Mouse (Mus musculus) midbrain, embryonic 15.5 days (tissue): ENCODE measurements at regions not wholly inside any gene's neighbourhood (a gene's known extent, or its start where the extent isn't known, plus 50 kb on each side); places are given as distances from the start of the nearest gene placed in this dataset.

Experiments used
- ATAC-seq: fragments of 200-750 bp; cut with Nextera tagmentation; replicated peaks from 2 replicates; pipeline ENCODE4 v1.8.0; 2017; ENCODE audit warnings: moderate TSS enrichment
- H3K27ac ChIP-seq: fragments of 300-500 bp; sonication (generic); 2 replicates; pipeline ENCODE4 v1.5.1; 2015; ENCODE audit warnings: mild to moderate bottlenecking, inconsistent platforms
- H3K27me3 ChIP-seq: fragments of 300-500 bp; sonication (generic); replicated peaks from 2 replicates; pipeline ENCODE4 v1.6.1; 2015; ENCODE audit warnings: inconsistent platforms
- H3K36me3 ChIP-seq: fragments of 300-500 bp; sonication (generic); replicated peaks from 2 replicates; pipeline ENCODE4 v1.6.1; 2015; ENCODE audit warnings: inconsistent platforms
- H3K4me1 ChIP-seq: fragments of 300-500 bp; sonication (generic); 2 replicates; pipeline ENCODE4 v1.6.1; 2015; ENCODE audit warnings: inconsistent platforms
- H3K4me2 ChIP-seq: fragments of 300-500 bp; sonication (generic); 2 replicates; pipeline ENCODE4 v1.6.1; 2015; ENCODE audit warnings: inconsistent platforms, mild to moderate bottlenecking, moderate library complexity
- H3K4me3 ChIP-seq: fragments of 300-500 bp; sonication (generic); 2 replicates; pipeline ENCODE4 v1.5.1; 2015; ENCODE audit warnings: mild to moderate bottlenecking, inconsistent platforms
- H3K9ac ChIP-seq: fragments of 300-500 bp; sonication (generic); 2 replicates; pipeline ENCODE4 v1.6.1; 2015; ENCODE audit warnings: mild to moderate bottlenecking, inconsistent platforms
- H3K9me3 ChIP-seq: fragments of 300-500 bp; sonication (generic); 2 replicates; pipeline ENCODE4 v1.6.1; 2016; ENCODE audit warnings: inconsistent platforms
- WGBS: fragments of 180-500 bp; shearing (Covaris S2); methylation state at CpG from one replicate; pipeline ENCODE4 v1.1.7; 2015; ENCODE audit warnings: mixed read lengths; 5-methylcytosine and 5-hydroxymethylcytosine counted together

- Histone ChIP-seq H3K4me1 (peaks cover 16% of the 10 kb centered on the region), H3K4me3 (no peak overlapping the region), H3K9me3 (no peaks in the 10 kb centered on the region), H3K4me2 (no peak overlapping the region), H3K27me3 (no peaks in the 10 kb centered on the region), H3K36me3 (no peaks in the 10 kb centered on the region), H3K27ac (no peak overlapping the region), H3K9ac (no peak overlapping the region)
- WGBS = 56% methylated on average over 8 of the region's 8 CpGs
- ATAC-seq = no peak
These were observed 84.1 kb upstream of the Nck2 start for GRCm38 (mm10) chr1:43360291-43360690.

GRCm38 (mm10) chr1:43360741-43361140 is 83.6 kb upstream of the Nck2 start:
- Histone ChIP-seq H3K4me2 (no peak overlapping the region), H3K9me3 (no peaks in the 10 kb centered on the region), H3K4me3 (no peak overlapping the region), H3K27me3 (no peaks in the 10 kb centered on the region), H3K4me1 (peaks cover 16% of the 10 kb centered on the region), H3K9ac (no peak overlapping the region), H3K27ac (no peak overlapping the region), H3K36me3 (no peaks in the 10 kb centered on the region)
- ATAC-seq = 0 out of 2 replicates have a peak, but pooled peaks have one; percentile 28
- WGBS = 13% methylated on average over 4 of the region's 4 CpGs

GRCm38 (mm10) chr1:43361455-43361863 is 82.9 kb upstream of the Nck2 start:
- H3K9me3 ChIP-seq = no peaks in the 10 kb centered on the region
- H3K36me3 ChIP-seq = no peaks in the 10 kb centered on the region
- H3K27me3 ChIP-seq = no peaks in the 10 kb centered on the region
- H3K4me3 ChIP-seq = no peak overlapping the region
- ATAC-seq = no peak
- 18% methylated on average over 3 of the region's 3 CpGs for WGBS
- peaks cover 16% of the 10 kb centered on the region for H3K4me1 ChIP-seq
- no peak overlapping the region for H3K4me2 ChIP-seq
- no peak overlapping the region for H3K9ac ChIP-seq
- no peak overlapping the region for H3K27ac ChIP-seq

GRCm38 (mm10) chr1:43362136-43362535 is 82.2 kb upstream of the Nck2 start:
- no peak overlapping the region for H3K27ac ChIP-seq
- WGBS = 44% methylated on average over 5 of the region's 5 CpGs
- ATAC-seq = no peak
- no peak overlapping the region for H3K4me2 ChIP-seq
- H3K4me3 ChIP-seq = no peak overlapping the region
- no peaks in the 10 kb centered on the region for H3K36me3 ChIP-seq
- peaks cover 16% of the 10 kb centered on the region for H3K4me1 ChIP-seq
- H3K9ac ChIP-seq = no peak overlapping the region
- H3K27me3 ChIP-seq = no peaks in the 10 kb centered on the region
- H3K9me3 ChIP-seq = no peaks in the 10 kb centered on the region

GRCm38 (mm10) chr1:43363178-43363577 is 81.2 kb upstream of the Nck2 start:
- no peak overlapping the region for H3K27ac ChIP-seq
- no peaks in the 10 kb centered on the region for H3K9me3 ChIP-seq
- no peak overlapping the region for H3K9ac ChIP-seq
- H3K4me1 ChIP-seq = peaks cover 16% of the 10 kb centered on the region
- 80% methylated on average over 4 of the region's 4 CpGs for WGBS
- H3K4me3 ChIP-seq = no peak overlapping the region
- H3K27me3 ChIP-seq = no peaks in the 10 kb centered on the region
- ATAC-seq = no peak
- no peak overlapping the region for H3K4me2 ChIP-seq
- H3K36me3 ChIP-seq = no peaks in the 10 kb centered on the region

GRCm38 (mm10) chr1:43366433-43366832 is 77.9 kb upstream of the Nck2 start:
- Histone ChIP-seq H3K27ac (no peak overlapping the region), H3K36me3 (no peaks in the 10 kb centered on the region), H3K4me3 (no peak overlapping the region), H3K4me2 (no peak overlapping the region), H3K9me3 (no peaks in the 10 kb centered on the region), H3K4me1 (no peaks in the 10 kb centered on the region), H3K9ac (no peak overlapping the region), H3K27me3 (no peaks in the 10 kb centered on the region)
- no peak; the same call in 1 of the 2 replicates for ATAC-seq
- 75% methylated on average over 2 of the region's 2 CpGs for WGBS

GRCm38 (mm10) chr1:43367151-43367895 is 77.1 kb upstream of the Nck2 start:
- Histone ChIP-seq H3K36me3 (no peaks in the 10 kb centered on the region), H3K4me2 (no peak overlapping the region), H3K27me3 (no peaks in the 10 kb centered on the region), H3K4me3 (no peak overlapping the region), H3K4me1 (no peaks in the 10 kb centered on the region), H3K9me3 (no peaks in the 10 kb centered on the region), H3K9ac (no peak overlapping the region), H3K27ac (no peak overlapping the region)
- ATAC-seq = no peak
- WGBS = 96% methylated on average over 5 of the region's 5 CpGs

GRCm38 (mm10) chr1:43371863-43372262 is 72.5 kb upstream of the Nck2 start:
- ATAC-seq = no peak
- Histone ChIP-seq H3K4me1 (no peaks in the 10 kb centered on the region), H3K9me3 (no peaks in the 10 kb centered on the region), H3K27ac (no peak overlapping the region), H3K4me2 (no peak overlapping the region), H3K9ac (no peak overlapping the region), H3K4me3 (no peak overlapping the region), H3K36me3 (no peaks in the 10 kb centered on the region), H3K27me3 (no peaks in the 10 kb centered on the region)
- 75% methylated on average over 1 of the region's 1 CpGs for WGBS

- H3K27ac ChIP-seq = no peak overlapping the region
- H3K36me3 ChIP-seq = no peaks in the 10 kb centered on the region
- ATAC-seq = no peak
- no peak overlapping the region for H3K9ac ChIP-seq
- H3K27me3 ChIP-seq = no peaks in the 10 kb centered on the region
- WGBS = 69% methylated on average over 5 of the region's 5 CpGs
- H3K4me1 ChIP-seq = no peaks in the 10 kb centered on the region
- H3K4me2 ChIP-seq = no peak overlapping the region
- no peak overlapping the region for H3K4me3 ChIP-seq
- no peaks in the 10 kb centered on the region for H3K9me3 ChIP-seq
These were observed 69.4 kb upstream of the Nck2 start for GRCm38 (mm10) chr1:43374946-43375345.

GRCm38 (mm10) chr1:43375851-43376250 is 68.5 kb upstream of the Nck2 start:
- 94% methylated on average over 4 of the region's 4 CpGs for WGBS
- Histone ChIP-seq H3K27ac (no peak overlapping the region), H3K4me2 (no peak overlapping the region), H3K9ac (no peak overlapping the region), H3K36me3 (no peaks in the 10 kb centered on the region), H3K9me3 (no peaks in the 10 kb centered on the region), H3K4me1 (no peaks in the 10 kb centered on the region), H3K27me3 (no peaks in the 10 kb centered on the region), H3K4me3 (no peak overlapping the region)
- ATAC-seq = no peak

- ATAC-seq = no peak
- WGBS = 93% methylated on average over 4 of the region's 4 CpGs
- H3K4me1 ChIP-seq = no peaks in the 10 kb centered on the region
These were observed 66.7 kb upstream of the Nck2 start for GRCm38 (mm10) chr1:43377491-43378263.

GRCm38 (mm10) chr1:43385008-43385407 is 59.4 kb upstream of the Nck2 start:
- H3K9me3 ChIP-seq = no peaks in the 10 kb centered on the region
- H3K4me1 ChIP-seq = no peaks in the 10 kb centered on the region
- no peaks in the 10 kb centered on the region for H3K36me3 ChIP-seq
- no peak overlapping the region for H3K27ac ChIP-seq
- no peak overlapping the region for H3K4me2 ChIP-seq
- no peak overlapping the region for H3K4me3 ChIP-seq
- ATAC-seq = no peak
- H3K27me3 ChIP-seq = no peaks in the 10 kb centered on the region
- H3K9ac ChIP-seq = no peak overlapping the region

More at GRCm38 (mm10) chr1:43377491-43378263, 66.7 kb upstream of the Nck2 start:
- no peak overlapping the region for H3K4me3 ChIP-seq
- H3K9ac ChIP-seq = no peak overlapping the region
- no peaks in the 10 kb centered on the region for H3K9me3 ChIP-seq
- H3K27me3 ChIP-seq = no peaks in the 10 kb centered on the region
- H3K27ac ChIP-seq = no peak overlapping the region
- H3K4me2 ChIP-seq = no peak overlapping the region
- no peaks in the 10 kb centered on the region for H3K36me3 ChIP-seq

GRCm38 (mm10) chr1:43394035-43394434 is 50.3 kb upstream of the Nck2 start:
- Histone ChIP-seq H3K9ac (no peak overlapping the region), H3K36me3 (no peaks in the 10 kb centered on the region), H3K4me2 (no peak overlapping the region), H3K4me3 (no peak overlapping the region), H3K27ac (no peak overlapping the region), H3K4me1 (no peaks in the 10 kb centered on the region), H3K27me3 (no peaks in the 10 kb centered on the region), H3K9me3 (no peaks in the 10 kb centered on the region)
- no peak for ATAC-seq
- WGBS = 96% methylated on average over 2 of the region's 2 CpGs
